Mouse (Mus musculus): ENCODE results near the gene Vmn1r40. TPM values are rescaled to one million over a fixed set of nuclear protein-coding genes. Genes with fewer than 3 reads are reported as not detected.
A peak's percentile ranks its signal among the peaks of the same experiment; 100 is the strongest.

Gene Vmn1r40
- not detected in 2 replicates for polyA plus RNA-seq (2014; fragmentation: Nextera tagmentation; extraction: Ambion mirVana)

GRCm38 (mm10) chr6:89707240-89707639 is at the start of gene Vmn1r40:
TSS of gene Vmn1r40 (plus strand) at chr6:89707540.
- 88% methylated on average over 4 of the region's 4 CpGs for WGBS
- Histone ChIP-seq H3K36me3 (ENCODE audit: control insufficient read depth, insufficient read depth, low read length) (no peaks in the 10 kb centered on the region), H3K4me3 (ENCODE audit: low read depth, low read length) (no peak within 1 kb of the TSS), H3K27ac (replicated peaks; ENCODE audit: low read depth, low read length) (no peak within 1 kb of the TSS), H3K4me2 (ENCODE audit: low read depth, low read length) (no peak within 1 kb of the TSS), H3K9ac (ENCODE audit: low read depth, low read length) (no peak within 1 kb of the TSS), H3K27me3 (replicated peaks; ENCODE audit: control insufficient read depth, insufficient read depth, low read length) (no peaks in the 10 kb centered on the region), H3K4me1 (ENCODE audit: control insufficient read depth, insufficient read depth, low read length) (no peaks in the 10 kb centered on the region), H3K9me3 (ENCODE audit: control insufficient read depth, low read length) (no peaks in the 10 kb centered on the region)
- DNase-seq (ENCODE audit: low spot score) (no peak), ATAC-seq (ENCODE audit: low read depth) (no peak)

DNA sequence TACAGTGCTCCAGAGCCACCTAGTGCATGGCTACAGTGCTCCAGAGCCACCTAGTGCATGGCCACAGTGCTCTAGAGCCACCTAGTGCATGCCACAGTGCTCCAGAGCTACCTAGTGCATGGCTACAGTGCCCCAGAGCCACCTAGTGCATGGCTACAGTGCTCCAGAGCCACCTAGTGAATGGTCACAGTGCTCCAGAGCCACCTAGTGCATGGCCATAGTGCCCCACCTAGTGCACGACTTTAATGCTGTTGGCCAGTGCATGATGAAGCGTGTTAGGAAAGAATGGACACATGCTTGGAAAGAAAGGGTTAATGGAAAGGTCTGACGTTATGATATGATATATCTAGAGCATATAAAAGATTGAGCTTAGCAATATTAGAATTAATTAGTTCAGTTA is 49.0 kb upstream of the Vmn1r40 start:
- no peak overlapping the region for H3K4me3 ChIP-seq (ENCODE audit: low read depth, low read length)
- no peaks in the 10 kb centered on the region for H3K4me1 ChIP-seq (ENCODE audit: control insufficient read depth, insufficient read depth, low read length)
- no peaks in the 10 kb centered on the region for H3K27me3 ChIP-seq (replicated peaks; ENCODE audit: control insufficient read depth, insufficient read depth, low read length)
- ATAC-seq (ENCODE audit: low read depth) (no peak), DNase-seq (ENCODE audit: low spot score) (no peak)
- WGBS, result 80% methylated on average over 3 of the region's 3 CpGs
- H3K36me3 ChIP-seq (ENCODE audit: control insufficient read depth, insufficient read depth, low read length), result no peaks in the 10 kb centered on the region; the same call in 1 of the 2 replicates
- no peaks in the 10 kb centered on the region for H3K9me3 ChIP-seq (ENCODE audit: control insufficient read depth, low read length)
- no peak overlapping the region for H3K9ac ChIP-seq (ENCODE audit: low read depth, low read length)
- H3K4me2 ChIP-seq (ENCODE audit: low read depth, low read length), result no peak overlapping the region
- no peak overlapping the region for H3K27ac ChIP-seq (replicated peaks; ENCODE audit: low read depth, low read length)

- no peak for ATAC-seq (ENCODE audit: low read depth)
- 77% methylated on average over 6 of the region's 6 CpGs for WGBS
These were observed 48.4 kb upstream of the Vmn1r40 start for GRCm38 (mm10) chr6:89658931-89659330.

GRCm38 (mm10) chr6:89659692-89660423 is 47.5 kb upstream of the Vmn1r40 start:
- H3K36me3 ChIP-seq (ENCODE audit: control insufficient read depth, insufficient read depth, low read length), result peaks cover 6% of the 10 kb centered on the region
- no peaks in the 10 kb centered on the region for H3K4me1 ChIP-seq (ENCODE audit: control insufficient read depth, insufficient read depth, low read length)
- H3K27ac ChIP-seq (replicated peaks; ENCODE audit: low read depth, low read length), result no peak overlapping the region
- no peaks in the 10 kb centered on the region for H3K27me3 ChIP-seq (replicated peaks; ENCODE audit: control insufficient read depth, insufficient read depth, low read length)
- WGBS, result 29% methylated on average over 7 of the region's 7 CpGs
- H3K9me3 ChIP-seq (ENCODE audit: control insufficient read depth, low read length), result no peaks in the 10 kb centered on the region
- no peak overlapping the region for H3K9ac ChIP-seq (ENCODE audit: low read depth, low read length)
- ATAC-seq (ENCODE audit: low read depth) (no peak), DNase-seq (ENCODE audit: low spot score) (peak; percentile 30)
- no peak overlapping the region for H3K4me2 ChIP-seq (ENCODE audit: low read depth, low read length)
- no peak overlapping the region for H3K4me3 ChIP-seq (ENCODE audit: low read depth, low read length)

More at GRCm38 (mm10) chr6:89658931-89659330, 48.4 kb upstream of the Vmn1r40 start:
- H3K4me2 ChIP-seq (ENCODE audit: low read depth, low read length), result no peak overlapping the region
- DNase-seq (ENCODE audit: low spot score), result no peak
- H3K4me1 ChIP-seq (ENCODE audit: control insufficient read depth, insufficient read depth, low read length), result no peaks in the 10 kb centered on the region
- no peaks in the 10 kb centered on the region for H3K27me3 ChIP-seq (replicated peaks; ENCODE audit: control insufficient read depth, insufficient read depth, low read length)
- no peak overlapping the region for H3K9ac ChIP-seq (ENCODE audit: low read depth, low read length)
- no peaks in the 10 kb centered on the region for H3K9me3 ChIP-seq (ENCODE audit: control insufficient read depth, low read length)
- no peak overlapping the region for H3K4me3 ChIP-seq (ENCODE audit: low read depth, low read length)
- H3K36me3 ChIP-seq (ENCODE audit: control insufficient read depth, insufficient read depth, low read length), result peaks cover 5% of the 10 kb centered on the region
- no peak overlapping the region for H3K27ac ChIP-seq (replicated peaks; ENCODE audit: low read depth, low read length)

GRCm38 (mm10) chr6:89660490-89660889 is 46.9 kb upstream of the Vmn1r40 start:
- 80% methylated on average over 1 of the region's 1 CpGs for WGBS
- Histone ChIP-seq H3K4me2 (ENCODE audit: low read depth, low read length) (no peak overlapping the region), H3K27me3 (replicated peaks; ENCODE audit: control insufficient read depth, insufficient read depth, low read length) (no peaks in the 10 kb centered on the region), H3K36me3 (ENCODE audit: control insufficient read depth, insufficient read depth, low read length) (peaks cover 6% of the 10 kb centered on the region), H3K27ac (replicated peaks; ENCODE audit: low read depth, low read length) (no peak overlapping the region), H3K9me3 (ENCODE audit: control insufficient read depth, low read length) (no peaks in the 10 kb centered on the region), H3K4me1 (ENCODE audit: control insufficient read depth, insufficient read depth, low read length) (no peaks in the 10 kb centered on the region), H3K4me3 (ENCODE audit: low read depth, low read length) (no peak overlapping the region), H3K9ac (ENCODE audit: low read depth, low read length) (no peak overlapping the region)
- DNase-seq (ENCODE audit: low spot score) (no peak), ATAC-seq (ENCODE audit: low read depth) (no peak)

- ATAC-seq (ENCODE audit: low read depth) (no peak), DNase-seq (ENCODE audit: low spot score) (no peak)
- WGBS, result 86% methylated on average over 3 of the region's 3 CpGs
- Histone ChIP-seq H3K4me2 (ENCODE audit: low read depth, low read length) (no peak overlapping the region), H3K36me3 (ENCODE audit: control insufficient read depth, insufficient read depth, low read length) (peaks cover 6% of the 10 kb centered on the region), H3K4me3 (ENCODE audit: low read depth, low read length) (no peak overlapping the region), H3K27me3 (replicated peaks; ENCODE audit: control insufficient read depth, insufficient read depth, low read length) (no peaks in the 10 kb centered on the region), H3K9me3 (ENCODE audit: control insufficient read depth, low read length) (no peaks in the 10 kb centered on the region), H3K9ac (ENCODE audit: low read depth, low read length) (no peak overlapping the region), H3K27ac (replicated peaks; ENCODE audit: low read depth, low read length) (no peak overlapping the region), H3K4me1 (ENCODE audit: control insufficient read depth, insufficient read depth, low read length) (no peaks in the 10 kb centered on the region)
These were observed 44.8 kb upstream of the Vmn1r40 start for GRCm38 (mm10) chr6:89662521-89662920.

DNA sequence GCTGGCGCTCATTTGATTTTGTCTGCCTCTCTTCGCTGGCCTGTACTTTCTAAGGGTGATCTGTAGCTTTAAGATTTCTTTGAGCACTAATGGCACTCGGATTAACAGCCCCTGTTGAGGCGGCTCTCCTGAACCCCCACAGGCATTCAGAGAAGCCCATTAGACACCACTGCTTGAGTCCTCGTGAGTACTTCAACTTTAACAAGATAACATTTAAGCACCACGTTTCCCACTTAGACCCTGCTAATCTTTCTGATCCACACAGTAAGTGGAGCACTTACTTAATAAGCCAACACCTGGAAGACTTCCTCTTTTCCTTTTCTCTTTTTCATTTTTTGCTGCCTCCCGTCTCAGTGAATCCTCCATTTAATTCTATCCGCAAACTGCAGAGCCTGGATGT is 42.2 kb upstream of the Vmn1r40 start:
- no peak for DNase-seq (ENCODE audit: low spot score)

DNA sequence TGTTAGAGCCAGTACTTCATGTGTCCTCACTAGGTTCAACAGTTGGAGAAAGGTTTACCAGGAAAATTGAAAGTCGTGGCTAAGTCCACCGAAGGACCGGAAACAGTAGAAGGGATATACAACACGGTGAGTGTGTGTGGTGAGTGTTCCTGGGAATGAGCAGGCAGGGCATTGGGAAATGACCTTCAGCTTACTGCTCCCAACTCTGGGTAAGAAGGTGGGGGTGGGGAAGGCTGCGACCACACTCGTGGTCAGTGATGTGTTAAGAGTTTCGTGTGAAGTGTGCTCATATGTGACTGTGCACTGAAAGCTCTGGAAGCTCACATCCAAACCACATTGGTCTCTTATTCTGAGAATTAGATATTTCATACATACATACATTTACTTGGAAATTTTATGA is 41.7 kb upstream of the Vmn1r40 start:
- H3K27me3 ChIP-seq (replicated peaks; ENCODE audit: control insufficient read depth, insufficient read depth, low read length), result no peaks in the 10 kb centered on the region
- H3K36me3 ChIP-seq (ENCODE audit: control insufficient read depth, insufficient read depth, low read length), result peaks cover 6% of the 10 kb centered on the region
- no peak overlapping the region for H3K9ac ChIP-seq (ENCODE audit: low read depth, low read length)
- H3K4me3 ChIP-seq (ENCODE audit: low read depth, low read length), result no peak overlapping the region
- no peaks in the 10 kb centered on the region for H3K9me3 ChIP-seq (ENCODE audit: control insufficient read depth, low read length)
- H3K27ac ChIP-seq (replicated peaks; ENCODE audit: low read depth, low read length), result no peak overlapping the region
- H3K4me1 ChIP-seq (ENCODE audit: control insufficient read depth, insufficient read depth, low read length), result no peaks in the 10 kb centered on the region
- no peak overlapping the region for H3K4me2 ChIP-seq (ENCODE audit: low read depth, low read length)
- DNase-seq (ENCODE audit: low spot score) (no peak), ATAC-seq (ENCODE audit: low read depth) (no peak)
- WGBS, result 80% methylated on average over 7 of the region's 7 CpGs

More for the DNA sequence above, 42.2 kb upstream of the Vmn1r40 start:
- Histone ChIP-seq H3K27ac (replicated peaks; ENCODE audit: low read depth, low read length) (no peak overlapping the region), H3K4me3 (ENCODE audit: low read depth, low read length) (no peak overlapping the region), H3K4me2 (ENCODE audit: low read depth, low read length) (no peak overlapping the region), H3K9me3 (ENCODE audit: control insufficient read depth, low read length) (no peaks in the 10 kb centered on the region), H3K9ac (ENCODE audit: low read depth, low read length) (no peak overlapping the region), H3K4me1 (ENCODE audit: control insufficient read depth, insufficient read depth, low read length) (no peaks in the 10 kb centered on the region), H3K27me3 (replicated peaks; ENCODE audit: control insufficient read depth, insufficient read depth, low read length) (no peaks in the 10 kb centered on the region), H3K36me3 (ENCODE audit: control insufficient read depth, insufficient read depth, low read length) (peaks cover 6% of the 10 kb centered on the region)
- ATAC-seq (ENCODE audit: low read depth), result no peak
- WGBS, result 50% methylated on average over 8 of the region's 8 CpGs

DNA sequence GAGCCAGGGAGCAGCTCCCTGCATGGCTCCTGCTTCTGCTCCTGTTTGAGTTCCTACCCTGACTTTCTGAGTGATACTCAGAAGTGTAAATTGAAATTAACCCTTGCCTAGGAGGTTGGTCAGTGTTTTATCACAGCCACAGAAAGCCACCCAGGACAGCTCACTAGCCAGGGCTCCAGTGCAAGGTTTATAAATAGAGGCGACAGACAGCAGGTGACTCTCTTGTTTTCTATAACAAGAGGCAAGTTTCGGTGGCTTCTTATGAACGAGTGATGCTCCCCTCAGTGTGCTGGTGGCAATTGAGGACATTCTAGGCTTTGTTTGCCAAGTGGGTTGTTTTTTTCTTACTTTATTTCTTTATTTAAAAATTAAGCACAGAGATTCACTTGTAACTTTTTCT is 40.4 kb upstream of the Vmn1r40 start:
- no peaks in the 10 kb centered on the region for H3K4me1 ChIP-seq (ENCODE audit: control insufficient read depth, insufficient read depth, low read length)
- no peak overlapping the region for H3K27ac ChIP-seq (replicated peaks; ENCODE audit: low read depth, low read length)
- H3K9me3 ChIP-seq (ENCODE audit: control insufficient read depth, low read length), result no peaks in the 10 kb centered on the region
- no peak overlapping the region for H3K4me3 ChIP-seq (ENCODE audit: low read depth, low read length)
- no peak overlapping the region for H3K9ac ChIP-seq (ENCODE audit: low read depth, low read length)
- DNase-seq (ENCODE audit: low spot score) (no peak), ATAC-seq (ENCODE audit: low read depth) (no peak)
- peaks cover 6% of the 10 kb centered on the region for H3K36me3 ChIP-seq (ENCODE audit: control insufficient read depth, insufficient read depth, low read length)
- WGBS, result 75% methylated on average over 3 of the region's 3 CpGs
- H3K27me3 ChIP-seq (replicated peaks; ENCODE audit: control insufficient read depth, insufficient read depth, low read length), result no peaks in the 10 kb centered on the region
- H3K4me2 ChIP-seq (ENCODE audit: low read depth, low read length), result no peak overlapping the region
